Mouse (Mus musculus) cortical plate, adult 2 months (tissue): ENCODE results near the gene Teddm1a.

Source experiments
- CTCF ChIP-seq: fragments of 200-500 bp; IDR thresholded peaks from 2 replicates; pipeline ENCODE4 v1.5.1; 2011; ENCODE audit warnings: mild to moderate bottlenecking, control low read depth, low read length; ENCODE audit not compliant: insufficient read depth; ENCODE audit errors: extremely low read depth
- POLR2A ChIP-seq: fragments of 200-500 bp; IDR thresholded peaks from 2 replicates; pipeline ENCODE4 v1.6.1; 2011; ENCODE audit warnings: mild to moderate bottlenecking, low read length, control low read depth; ENCODE audit not compliant: insufficient read depth; ENCODE audit errors: extremely low read depth

DNA sequence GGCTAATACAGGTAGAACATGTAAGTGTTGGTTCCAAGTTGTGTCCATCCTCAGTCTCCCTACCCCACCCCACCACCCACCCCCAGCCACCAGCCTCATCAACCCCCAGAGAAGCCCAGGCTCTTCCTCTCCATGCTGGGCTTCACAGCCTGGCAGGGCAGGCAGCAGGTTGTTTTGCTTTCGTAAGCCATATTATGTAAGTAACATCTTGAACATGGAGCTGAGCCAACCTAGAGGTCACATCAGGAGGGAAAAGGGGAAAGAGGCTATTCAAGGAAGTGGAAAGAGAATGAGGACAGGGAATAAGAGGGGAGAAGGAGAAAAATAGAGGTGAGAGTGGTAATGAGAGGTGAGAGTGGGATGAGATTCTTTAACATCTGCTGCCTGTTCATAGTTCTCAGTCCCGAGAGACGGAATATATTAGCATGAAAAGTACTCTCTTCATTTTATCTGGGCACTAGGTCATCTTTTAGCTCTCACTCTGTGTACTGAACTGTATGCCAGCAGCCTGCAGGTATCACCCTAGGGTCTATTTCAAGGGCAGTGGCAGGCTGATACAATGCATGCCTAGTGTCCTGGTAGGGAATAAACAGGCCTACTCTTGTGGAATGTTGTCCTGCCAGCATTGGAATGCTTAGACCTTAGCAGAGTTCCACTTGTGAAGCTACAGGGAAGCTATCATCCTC lies 27.1 kb downstream of the Teddm1a start:
- TF ChIP-seq CTCF (no peak), POLR2A (no peak)
